Mouse (Mus musculus) heart, embryonic 14.5 days (tissue): ENCODE data around the gene Shisal1. TPM values are rescaled to one million over a fixed set of nuclear protein-coding genes. Genes with fewer than 3 reads are reported as not detected.

Experiments used
- ATAC-seq: fragments of 200-750 bp; cut with Nextera tagmentation; 2 replicates; pipeline ENCODE4 v1.8.0; 2017; ENCODE audit warnings: low read depth, moderate TSS enrichment; ENCODE audit not compliant: insufficient number of reproducible peaks, insufficient read depth, low FRiP score
- H3K27ac ChIP-seq, 2 experiments: fragments of 200-500 bp in 1 of 2; fragments of 300-500 bp in 1 of 2; sonication (generic) in 1 of 2; replicated peaks in 1 of 2; 2 replicates each; pipeline ENCODE4 v1.5.1; 2012 to 2014; ENCODE audit warnings: low read depth in 2 of 2, low read length in 2 of 2, control low read depth in 1 of 2, mild to moderate bottlenecking in 1 of 2, mixed read lengths in 1 of 2; ENCODE audit not compliant: control insufficient read depth in 1 of 2, insufficient read depth in 1 of 2
- H3K27me3 ChIP-seq: fragments of 300-500 bp; sonication (generic); 2 replicates; pipeline ENCODE4 v1.6.1; 2014; ENCODE audit warnings: mild to moderate bottlenecking, low read length, control low read depth; ENCODE audit not compliant: control insufficient read depth, insufficient read depth
- H3K36me3 ChIP-seq: fragments of 300-500 bp; sonication (generic); 2 replicates; pipeline ENCODE4 v1.6.1; 2014; ENCODE audit warnings: mild to moderate bottlenecking, control low read depth, low read length, mixed read lengths; ENCODE audit not compliant: control insufficient read depth, insufficient read depth
- H3K4me1 ChIP-seq, 2 experiments: fragments of 200-500 bp in 1 of 2; fragments of 300-500 bp in 1 of 2; sonication (generic) in 1 of 2; 2 replicates each; pipeline ENCODE4 v1.6.1; 2012 to 2014; ENCODE audit warnings: low read length in 2 of 2, control low read depth in 1 of 2, mixed read lengths in 1 of 2; ENCODE audit not compliant: control insufficient read depth in 2 of 2, insufficient read depth in 2 of 2
- H3K4me2 ChIP-seq: fragments of 300-500 bp; sonication (generic); 2 replicates; pipeline ENCODE4 v1.6.1; 2014; ENCODE audit warnings: mild to moderate bottlenecking, low read length
- H3K4me3 ChIP-seq, 2 experiments: fragments of 200-500 bp in 1 of 2; fragments of 300-500 bp in 1 of 2; sonication (generic) in 1 of 2; 2 replicates each; pipeline ENCODE4 v1.5.1; 2012 to 2014; ENCODE audit warnings: low read length in 2 of 2, mild to moderate bottlenecking in 2 of 2, control low read depth in 1 of 2, low read depth in 1 of 2, moderate library complexity in 1 of 2; ENCODE audit not compliant: control insufficient read depth in 1 of 2, insufficient read depth in 1 of 2
- H3K9ac ChIP-seq: fragments of 300-500 bp; sonication (generic); 2 replicates; pipeline ENCODE4 v1.6.1; 2014; ENCODE audit warnings: mild to moderate bottlenecking, low read length
- H3K9me3 ChIP-seq: fragments of 300-500 bp; sonication (generic); 2 replicates; pipeline ENCODE4 v1.6.1; 2016; ENCODE audit warnings: low read length, control low read depth; ENCODE audit not compliant: control insufficient read depth
- WGBS: fragments of 180-500 bp; shearing (Covaris S2); extraction: QIAGEN DNeasy Blood & Tissue Kit; methylation state at CpG from one replicate; pipeline ENCODE4 v1.1.7; 2014; 5-methylcytosine and 5-hydroxymethylcytosine counted together
- polyA plus RNA-seq: library from polyadenylated mRNA; unstranded; fragments of >200 nt; fragmentation: Nextera tagmentation; extraction: Ambion mirVana; gene quantifications from 2 replicates; pipeline ENCODE4 v1.2.1, GENCODE M21; 2014

The Shisal1 gene
- polyA plus RNA-seq, 1 experiment from 2014 or later: 0.91 TPM

DNA sequence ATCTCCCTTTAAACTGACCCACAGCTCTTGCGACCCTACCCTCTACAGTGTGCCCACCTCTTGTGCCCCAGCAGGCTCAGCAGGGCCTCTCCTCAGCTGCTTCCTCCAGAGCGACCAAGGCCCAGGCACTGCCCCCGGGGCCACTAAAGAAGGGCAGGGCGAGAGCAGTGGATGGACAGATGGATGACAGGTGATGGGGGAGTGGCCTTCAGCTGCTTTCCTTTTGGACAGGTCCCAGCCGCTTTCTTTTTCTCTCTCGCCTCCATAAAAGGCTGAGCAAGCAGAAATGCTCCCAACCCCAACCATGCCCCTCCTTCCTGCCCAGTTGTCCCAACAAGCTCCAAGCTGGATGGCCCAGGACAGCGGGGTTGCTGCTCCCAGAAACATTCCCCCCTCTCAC, 2.7 kb downstream of the Shisal1 start:
- H3K9ac ChIP-seq: no peak overlapping the region
- no peaks in the 10 kb centered on the region for H3K36me3 ChIP-seq
- no peaks in the 10 kb centered on the region for H3K9me3 ChIP-seq
- no peak overlapping the region for H3K4me3 ChIP-seq
- H3K27me3 ChIP-seq: peaks cover 64% of the 10 kb centered on the region
- H3K4me2 ChIP-seq: no peak overlapping the region
- 34% methylated on average over 7 of the region's 7 CpGs for WGBS
- H3K4me1 ChIP-seq: 0 out of 4 replicates have a peak, but pooled peaks cover 0 to 2% of the 10 kb centered on the region in 2 experiments
- no peak overlapping the region for H3K27ac ChIP-seq
- no peak for ATAC-seq

GRCm38 (mm10) chr15:84443631-84444030, 3.3 kb downstream of the Shisal1 start:
- Histone ChIP-seq H3K9me3 (no peaks in the 10 kb centered on the region), H3K4me2 (no peak overlapping the region), H3K9ac (no peak overlapping the region), H3K4me3 (no peak overlapping the region), H3K4me1 (0 out of 4 replicates have a peak, but pooled peaks cover 0 to 2% of the 10 kb centered on the region in 2 experiments), H3K27me3 (peaks cover 59% of the 10 kb centered on the region), H3K27ac (no peak overlapping the region), H3K36me3 (no peaks in the 10 kb centered on the region)
- 57% methylated on average over 10 of the region's 10 CpGs for WGBS
- no peak for ATAC-seq

DNA sequence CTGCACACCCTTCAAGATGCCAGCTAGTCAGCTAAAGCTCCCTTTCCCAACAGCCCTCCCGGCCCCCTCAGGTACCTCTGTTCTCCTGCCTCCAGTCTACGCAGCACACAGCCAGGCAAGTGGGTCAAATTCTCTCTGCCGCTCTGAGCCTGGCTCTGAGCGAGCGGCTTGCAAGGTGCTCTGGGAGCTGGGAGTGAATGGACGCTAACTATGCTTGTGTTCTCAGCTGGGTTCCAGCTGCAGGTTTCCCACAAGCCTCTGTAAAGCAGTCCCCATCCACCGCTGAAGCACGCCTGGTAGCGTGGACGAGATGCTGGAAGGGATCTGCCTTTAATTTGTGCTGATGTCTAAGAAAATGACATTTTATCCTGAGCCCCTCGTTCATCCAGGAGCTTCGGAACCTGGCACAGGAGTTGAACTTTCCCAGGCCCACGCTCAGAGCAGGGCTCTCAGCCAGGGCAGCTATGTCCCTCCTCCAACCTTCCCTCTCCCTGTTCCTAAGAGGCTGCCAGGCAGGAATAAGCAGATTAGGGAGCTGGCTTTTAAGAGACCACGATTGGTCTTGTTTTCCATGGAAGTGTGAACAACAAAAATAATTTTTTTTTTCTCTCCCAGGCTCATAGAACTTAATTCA, 5.1 kb downstream of the Shisal1 start:
- Histone ChIP-seq H3K4me3 (no peak overlapping the region), H3K36me3 (no peaks in the 10 kb centered on the region), H3K9me3 (no peaks in the 10 kb centered on the region), H3K27me3 (peaks cover 42% of the 10 kb centered on the region), H3K4me1 (0 out of 4 replicates have a peak, but pooled peaks cover 0 to 2% of the 10 kb centered on the region in 2 experiments), H3K27ac (no peak overlapping the region), H3K4me2 (no peak overlapping the region), H3K9ac (no peak overlapping the region)
- 40% methylated on average over 14 of the region's 14 CpGs for WGBS
- no peak for ATAC-seq

DNA sequence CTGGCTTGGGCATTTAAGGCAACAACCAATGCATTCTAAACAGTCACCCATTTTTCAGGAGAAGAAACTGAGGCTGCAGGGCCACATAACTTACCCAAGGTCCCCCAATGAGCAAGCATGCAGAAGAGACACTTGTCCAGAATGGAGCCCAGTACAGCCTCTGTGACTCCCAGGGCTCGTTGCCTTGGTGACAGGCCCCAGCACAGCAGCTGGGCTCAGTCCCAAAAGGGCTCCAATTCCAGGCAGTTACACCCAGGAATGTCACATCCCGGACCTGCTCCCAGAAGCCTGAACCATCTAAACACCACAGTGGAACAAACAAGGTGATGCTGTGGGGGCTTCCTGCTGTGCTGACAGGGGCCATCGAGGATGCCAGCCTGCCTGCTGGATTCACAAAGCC, 6.1 kb downstream of the Shisal1 start:
- Histone ChIP-seq H3K4me1 (0 out of 4 replicates have a peak, but pooled peaks cover 0 to 2% of the 10 kb centered on the region in 2 experiments), H3K36me3 (no peaks in the 10 kb centered on the region), H3K27me3 (peaks cover 37% of the 10 kb centered on the region), H3K4me3 (no peak overlapping the region), H3K9me3 (no peaks in the 10 kb centered on the region), H3K27ac (no peak overlapping the region), H3K4me2 (no peak overlapping the region), H3K9ac (no peak overlapping the region)
- 54% methylated on average over 3 of the region's 3 CpGs for WGBS
- no peak for ATAC-seq

DNA sequence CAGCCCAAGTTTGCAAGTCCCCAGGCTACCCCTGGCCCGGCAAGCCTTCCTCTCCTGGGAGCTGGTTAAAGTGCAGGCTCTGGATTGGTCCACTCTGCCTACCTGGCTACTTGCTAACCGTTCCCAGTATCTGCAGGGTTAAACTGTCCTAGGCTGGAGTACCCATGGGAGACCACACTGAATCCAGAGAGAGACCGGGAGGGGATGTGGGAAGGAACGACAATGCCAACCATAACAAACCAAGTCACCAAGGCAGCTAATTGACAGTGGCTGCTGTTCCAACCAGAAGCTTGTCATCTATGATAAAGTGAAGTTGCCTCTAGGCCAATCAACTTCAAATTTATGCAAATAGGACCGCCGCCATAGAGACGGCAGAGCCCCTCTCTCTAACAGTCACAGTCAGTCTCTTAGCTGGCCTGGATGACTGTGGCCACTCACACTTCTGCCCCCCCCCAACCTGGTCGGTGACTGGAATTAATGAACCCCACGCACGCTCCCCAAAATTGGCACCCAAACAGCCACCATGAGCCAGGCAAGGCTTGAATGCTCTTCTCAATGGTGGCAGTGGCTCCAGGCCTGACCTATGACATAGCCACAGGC, 13.2 kb downstream of the Shisal1 start:
- ATAC-seq: no peak
- Histone ChIP-seq H3K36me3 (no peaks in the 10 kb centered on the region), H3K4me1 (peaks cover 0 to 2% of the 10 kb centered on the region in 2 experiments; a peak in 1 of 4 replicates), H3K9ac (no peak overlapping the region), H3K4me3 (no peak overlapping the region), H3K27ac (no peak overlapping the region), H3K9me3 (no peaks in the 10 kb centered on the region), H3K27me3 (no peaks in the 10 kb centered on the region), H3K4me2 (no peak overlapping the region)
- WGBS: 77% methylated on average over 10 of the region's 10 CpGs

DNA sequence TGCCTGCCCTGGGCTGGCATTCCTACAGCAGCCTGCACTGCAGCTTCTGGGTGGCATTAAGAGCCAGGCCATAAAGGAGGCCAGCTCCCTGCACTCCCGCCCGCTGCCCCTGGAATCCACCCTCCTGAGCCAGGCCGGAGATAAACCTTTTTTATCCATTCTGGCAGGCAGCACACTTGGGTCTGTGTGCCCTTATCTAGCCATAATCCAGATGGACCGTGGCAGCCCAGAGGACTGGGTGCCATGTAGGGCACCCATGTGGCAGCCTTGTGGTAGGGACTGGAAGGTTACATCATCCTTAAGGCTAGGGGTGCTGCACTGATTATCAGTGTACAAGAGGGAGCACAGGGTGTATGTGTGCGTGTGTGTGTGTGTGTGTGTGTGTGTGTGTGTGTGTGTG, 16.4 kb downstream of the Shisal1 start:
- Histone ChIP-seq H3K27ac (no peak overlapping the region), H3K4me3 (no peak overlapping the region), H3K9me3 (no peaks in the 10 kb centered on the region), H3K4me2 (no peak overlapping the region), H3K9ac (no peak overlapping the region), H3K4me1 (peaks cover 0 to 2% of the 10 kb centered on the region in 2 experiments; a peak in 1 of 4 replicates), H3K36me3 (no peaks in the 10 kb centered on the region), H3K27me3 (0 out of 2 replicates have a peak, but pooled peaks cover 3% of the 10 kb centered on the region)
- WGBS: 45% methylated on average over 5 of the region's 5 CpGs
- peak; percentile 49; the same call in 1 of the 2 replicates for ATAC-seq

DNA sequence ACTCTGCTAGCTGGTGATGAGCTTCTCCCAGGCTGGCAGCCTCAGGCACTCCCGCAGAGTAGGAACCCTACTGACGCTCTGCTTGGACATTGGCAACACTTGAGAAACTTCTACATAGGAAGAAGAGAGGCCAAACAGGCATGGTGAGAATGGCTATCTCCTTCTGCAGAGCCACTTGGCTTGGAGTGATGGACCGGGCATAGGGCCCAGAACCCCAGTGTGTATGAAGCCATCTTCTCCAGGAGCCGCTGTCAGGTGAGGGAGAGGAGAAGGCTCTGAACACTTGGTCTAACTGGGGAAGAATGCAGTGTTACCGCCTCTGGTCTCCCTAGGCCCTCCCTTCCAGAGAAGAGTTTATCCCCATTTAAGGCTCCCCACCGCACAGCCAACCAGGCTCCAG, 19.3 kb downstream of the Shisal1 start:
- Histone ChIP-seq H3K4me2 (no peak overlapping the region), H3K4me1 (peaks cover 7 to 10% of the 10 kb centered on the region in 2 experiments; a peak in 3 of 4 replicates), H3K9ac (no peak overlapping the region), H3K27ac (no peak overlapping the region), H3K4me3 (no peak overlapping the region), H3K36me3 (no peaks in the 10 kb centered on the region), H3K27me3 (0 out of 2 replicates have a peak, but pooled peaks cover 3% of the 10 kb centered on the region), H3K9me3 (no peaks in the 10 kb centered on the region)
- no peak for ATAC-seq
- WGBS: 82% methylated on average over 6 of the region's 6 CpGs
